Mouse (Mus musculus): Measurements from ENCODE around the gene Oaf.

Gene Oaf

GRCm38 (mm10) chr9:43225481-43225880 is 14.2 kb downstream of the Oaf start:
- no peak for DNase-seq (ENCODE audit: low read depth, low spot score)

- DNase-seq (ENCODE audit: low read depth, low spot score), result no peak
These were observed 14.8 kb downstream of the Oaf start for GRCm38 (mm10) chr9:43224771-43225355.

GRCm38 (mm10) chr9:43222429-43222715 is 17.3 kb downstream of the Oaf start:
- peak; percentile 83 for DNase-seq (ENCODE audit: low read depth, low spot score)

GRCm38 (mm10) chr9:43221643-43222428 is 17.9 kb downstream of the Oaf start:
- peak; percentile 91 for DNase-seq (ENCODE audit: low read depth, low spot score)

- DNase-seq (ENCODE audit: low read depth, low spot score), result peak; percentile 81
These were observed 28.8 kb downstream of the Oaf start for GRCm38 (mm10) chr9:43210771-43211450.

GRCm38 (mm10) chr9:43210190-43210682 is 29.5 kb downstream of the Oaf start, which contains the start of gene Pou2f3:
Gene Pou2f3, minus strand, starts transcription at chr9:43210369.
- DNase-seq (ENCODE audit: low read depth, low spot score), result peak; percentile 94

- DNase-seq (ENCODE audit: low read depth, low spot score), result no peak
These were observed 33.7 kb downstream of the Oaf start for GRCm38 (mm10) chr9:43206022-43206390.

- peak; percentile 34 for DNase-seq (ENCODE audit: low read depth, low spot score)
These were observed 34.2 kb downstream of the Oaf start for GRCm38 (mm10) chr9:43205343-43206021.

- peak; percentile 63 for DNase-seq (ENCODE audit: low read depth, low spot score)
These were observed 39.5 kb downstream of the Oaf start for GRCm38 (mm10) chr9:43200212-43200611.

GRCm38 (mm10) chr9:43194001-43194400 is 45.7 kb downstream of the Oaf start:
- peak; percentile 57 for DNase-seq (ENCODE audit: low read depth, low spot score)

- DNase-seq (ENCODE audit: low read depth, low spot score), result peak; percentile 84
These were observed 48.1 kb downstream of the Oaf start for GRCm38 (mm10) chr9:43191561-43191960.

GRCm38 (mm10) chr9:43189021-43189356 is 50.7 kb downstream of the Oaf start:
- DNase-seq (ENCODE audit: low read depth, low spot score), result no peak

GRCm38 (mm10) chr9:43188309-43189020 is 51.2 kb downstream of the Oaf start:
- peak; percentile 70 for DNase-seq (ENCODE audit: low read depth, low spot score)

GRCm38 (mm10) chr9:43179614-43180013 is 60.1 kb downstream of the Oaf start:
- peak; percentile 11 for DNase-seq (ENCODE audit: low read depth, low spot score)

GRCm38 (mm10) chr9:43178172-43178571 is 61.5 kb downstream of the Oaf start:
- DNase-seq (ENCODE audit: low read depth, low spot score), result peak; percentile 58

All from ES-CJ7 (cell line).